Mouse (Mus musculus) right cerebral cortex, postnatal 14 days (tissue): ENCODE data around the gene Ttc9c.
A peak's percentile ranks its signal among the peaks of the same experiment; 100 is the strongest.
"Not testable (repeated sequence)": the region's sequence is repeated elsewhere in the genome, so short reads cannot be mapped to it uniquely, and the experiment has no call there.

Experiments used
- DNase-seq: peaks from one replicate; pipeline ENCODE4 v3.0.0; 2022

Ttc9c gene

GRCm38 (mm10) chr19:8818801-8819595 lies at the start of gene Ttc9c:
TSS of gene Ttc9c (minus strand) at chr19:8819333.
- DNase-seq, result peak; percentile 92

- no peak for DNase-seq
Observed at GRCm38 (mm10) chr19:8864265-8864664, 45.1 kb upstream of the Ttc9c start.

GRCm38 (mm10) chr19:8859018-8859417 lies 39.9 kb upstream of the Ttc9c start:
- DNase-seq, result no peak

GRCm38 (mm10) chr19:8857689-8858088 lies 38.6 kb upstream of the Ttc9c start:
- DNase-seq, result peak; percentile 58

GRCm38 (mm10) chr19:8853117-8853516 lies 34.0 kb upstream of the Ttc9c start:
- no peak for DNase-seq

GRCm38 (mm10) chr19:8852236-8852928 lies 33.2 kb upstream of the Ttc9c start:
- DNase-seq, result no peak

GRCm38 (mm10) chr19:8851639-8852038 lies 32.5 kb upstream of the Ttc9c start:
- DNase-seq, result no peak

- no peak for DNase-seq
Observed at GRCm38 (mm10) chr19:8850402-8850901, 31.3 kb upstream of the Ttc9c start, which contains the start of gene Lrrn4cl. TSS of gene Lrrn4cl (plus strand) at chr19:8850768.

- DNase-seq, result no peak
Observed at GRCm38 (mm10) chr19:8848356-8848755, 29.2 kb upstream of the Ttc9c start.

- DNase-seq, result peak; percentile 87
Observed at GRCm38 (mm10) chr19:8844371-8845129, 25.4 kb upstream of the Ttc9c start.

- no peak for DNase-seq
Observed at GRCm38 (mm10) chr19:8842961-8843360, 23.8 kb upstream of the Ttc9c start.

GRCm38 (mm10) chr19:8841012-8841411 lies 21.9 kb upstream of the Ttc9c start:
- DNase-seq, result no peak

- DNase-seq, result peak; percentile 65
Observed at GRCm38 (mm10) chr19:8839908-8840791, 21.0 kb upstream of the Ttc9c start.

- DNase-seq, result peak; percentile 78
Observed at GRCm38 (mm10) chr19:8839103-8839907, 20.2 kb upstream of the Ttc9c start, which contains the start of gene Gng3. TSS of gene Gng3 (minus strand) at chr19:8839194.

- peak; percentile 65 for DNase-seq
Observed at GRCm38 (mm10) chr19:8838041-8838730, 19.1 kb upstream of the Ttc9c start.

GRCm38 (mm10) chr19:8837251-8837791 lies 18.2 kb upstream of the Ttc9c start, which contains the start of gene Bscl2:
TSS of gene Bscl2 (plus strand) at chr19:8837467.
- peak; percentile 84 for DNase-seq

GRCm38 (mm10) chr19:8836327-8836726 lies 17.2 kb upstream of the Ttc9c start:
- not testable (repeated sequence) for DNase-seq

- no peak for DNase-seq
Observed at GRCm38 (mm10) chr19:8832971-8833370, 13.8 kb upstream of the Ttc9c start.

- DNase-seq, result no peak
Observed at GRCm38 (mm10) chr19:8831262-8831661, 12.1 kb upstream of the Ttc9c start.

GRCm38 (mm10) chr19:8830664-8831063 lies 11.5 kb upstream of the Ttc9c start:
- no peak for DNase-seq
